14 mouse cellular contexts compared by ENCODE assay signal in the genomic region with DNA sequence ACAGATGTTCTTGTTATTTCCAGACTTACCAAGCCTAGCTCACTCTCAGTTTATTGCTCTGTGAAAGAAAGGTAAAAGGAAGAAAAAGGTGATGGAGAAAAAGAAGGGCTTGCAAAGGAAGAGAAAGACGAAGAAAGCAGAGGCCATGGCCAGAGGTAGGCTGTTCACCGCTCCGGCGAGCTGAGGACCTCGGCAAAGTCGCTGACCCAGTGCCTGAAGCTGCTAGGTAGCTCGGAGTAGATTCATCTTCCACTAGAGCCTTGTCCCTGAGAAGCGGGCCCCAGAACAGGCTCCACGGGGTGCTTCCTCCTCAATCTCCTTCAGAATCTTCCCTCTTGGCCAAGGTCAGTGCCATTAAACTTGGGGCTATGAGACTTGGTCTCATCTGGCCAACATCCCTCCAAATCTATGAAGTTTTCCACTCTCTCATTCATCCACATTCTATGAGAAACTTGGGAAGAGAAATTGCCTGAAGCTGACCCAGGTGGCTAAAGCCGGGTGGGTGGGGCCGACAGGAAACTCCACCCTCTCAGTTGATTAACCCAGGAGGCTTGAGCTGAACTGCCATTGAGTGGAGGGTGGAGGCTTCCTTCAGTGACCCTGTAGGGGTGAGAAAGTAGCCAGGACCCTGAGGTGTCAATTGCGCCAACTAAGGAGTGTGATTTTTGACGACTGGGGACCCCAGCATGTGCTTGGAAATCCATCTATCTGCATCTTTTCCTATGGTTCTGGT.
DNase-seq lines count a peak whose midpoint lies in the region; TF ChIP-seq lines count a peak whose summit lies in the region.
"Had no signal": no experiment of that assay in that cellular context is flagged by ENCODE, and none has a peak within 500 bp of the region (broad histone marks: within the 10 kb centered on the region; RNA-seq: fewer than 3 reads in every experiment).

No protein-coding gene starts in this region.

- peak overlapping the region; percentile 81 for H3K27ac ChIP-seq in gastrocnemius, adult 2 months
- H3K27ac ChIP-seq in brown adipose tissue, adult 24 weeks (replicated peaks; ENCODE audit: low read depth, low read length), result peak overlapping the region; percentile 53
- H3K27ac ChIP-seq: hindbrain, postnatal 0 days; limb, embryonic 15.5 days; neural tube, embryonic 12.5 days had no signal

- intact Hi-C loops in gastrocnemius, adult 2 months (cut with DNase I), result loop anchor here (5.0 kb wide), 1 partner anchor 62 kb away; no protein-coding TSS in a partner anchor
- intact Hi-C loops in heart, postnatal 36 days (cut with DNase I), result no loop called here

- DNase-seq in gastrocnemius, adult 2 months, result no peak
- DNase-seq in gastrocnemius, postnatal 4 days (ENCODE audit: low spot score in 2 of 2), result no peak
- peak; percentile 28 for DNase-seq in lung, postnatal 36 days
- DNase-seq in lung, postnatal 14 days, result no peak
- DNase-seq in heart, postnatal 36 days, result peak; percentile 23
- DNase-seq in Muller cell, postnatal 12 days (ENCODE audit: inconsistent ontology term), result no peak
- DNase-seq in cerebellum, postnatal 10 days, result no peak
- DNase-seq: adrenal gland, postnatal 10 days; cerebellum, adult 9-11 months; liver, postnatal 0 days had no signal

- TF ChIP-seq CTCF in gastrocnemius, adult 2 months (IDR thresholded peaks at IDR 0.05), result no peak

- H3K4me1 ChIP-seq in brown adipose tissue, adult 24 weeks (ENCODE audit: control insufficient read depth, insufficient read depth, insufficient read length, low read length), result peaks cover 12% of the 10 kb centered on the region; the same call in 1 of the 2 replicates
- H3K4me1 ChIP-seq: limb, embryonic 15.5 days; neural tube, embryonic 12.5 days had no signal

- H3K4me3 ChIP-seq in gastrocnemius, adult 2 months, result peak overlapping the region; percentile 50
- peak overlapping the region; percentile 24; the same call in 1 of the 2 replicates for H3K4me3 ChIP-seq in brown adipose tissue, adult 24 weeks (ENCODE audit: insufficient read depth, low read depth, low read length)
- H3K4me3 ChIP-seq: limb, embryonic 15.5 days; neural tube, embryonic 12.5 days had no signal

Comparison
In these comparisons a context has a peak if more than half of its experiments do, and no peak if none do; other contexts are left out.
1. DNase-seq: peak in lung, postnatal 36 days (single experiment) and heart, postnatal 36 days (2 of 2); none in gastrocnemius, adult 2 months (single experiment), gastrocnemius, postnatal 4 days (0 of 2), lung, postnatal 14 days (single experiment), Muller cell, postnatal 12 days (single experiment) and cerebellum, postnatal 10 days (0 of 2).